Mouse (Mus musculus): ENCODE data around the gene Notum. TPM values are rescaled to one million over a fixed set of nuclear protein-coding genes. Genes with fewer than 3 reads are reported as not detected.
A peak's percentile ranks its signal among the peaks of the same experiment; 100 is the strongest.

The Notum gene
- polyA plus RNA-seq, 1 experiment from 2014 or later, result 1.3 TPM

DNA sequence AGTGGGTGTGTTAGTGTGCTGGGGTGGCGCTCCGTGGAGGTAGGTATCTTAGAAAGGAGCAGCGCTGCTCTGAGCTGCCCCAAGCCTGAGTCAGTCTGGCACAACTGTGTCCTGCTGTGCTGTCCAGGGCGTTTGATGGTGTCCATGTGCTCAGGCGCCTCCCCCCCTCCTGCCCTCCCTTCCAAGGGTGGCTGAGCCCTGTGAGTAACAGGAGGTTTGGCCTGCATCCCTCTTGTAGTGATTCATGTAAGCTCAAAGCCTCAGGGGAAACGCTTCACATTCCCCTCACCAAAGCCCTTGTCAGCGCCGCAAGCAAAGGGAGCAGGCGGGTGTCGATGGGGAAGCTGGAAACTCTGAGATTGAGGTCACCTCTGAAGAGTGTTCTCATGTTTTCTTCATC lies 36.8 kb upstream of the Notum start:
- 72% methylated on average over 10 of the region's 10 CpGs for WGBS

DNA sequence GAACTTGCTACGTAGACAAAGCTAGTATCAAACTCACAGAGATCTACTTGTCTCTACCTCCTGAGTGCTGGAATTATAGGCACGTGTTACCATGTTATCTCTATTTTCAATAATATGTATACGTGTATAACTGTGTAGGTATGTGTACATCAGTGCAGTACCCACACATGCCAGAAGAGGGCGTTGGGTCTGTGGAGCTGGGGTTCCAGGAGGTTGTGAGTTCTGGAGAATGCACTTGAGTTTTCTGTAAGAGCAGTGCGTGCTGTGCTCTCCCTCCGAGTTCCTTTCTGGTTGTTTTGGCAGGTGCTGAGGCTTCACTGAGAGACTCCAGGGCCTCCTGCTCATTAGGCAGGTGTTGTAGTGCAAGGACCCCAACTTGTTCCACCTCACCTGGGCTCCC lies 35.6 kb upstream of the Notum start:
- no peak overlapping the region for H3K27ac ChIP-seq (replicated peaks; ENCODE audit: low read depth, low read length)
- no peak overlapping the region for H3K4me2 ChIP-seq (ENCODE audit: low read length)
- H3K9ac ChIP-seq (replicated peaks; ENCODE audit: low read length), result no peak overlapping the region
- ATAC-seq (ENCODE audit: low FRiP score, low TSS enrichment), result no peak
- peaks cover 38% of the 10 kb centered on the region for H3K36me3 ChIP-seq (ENCODE audit: control insufficient read depth, insufficient read depth, low read length)
- 95% methylated on average over 6 of the region's 6 CpGs for WGBS
- peaks cover 7% of the 10 kb centered on the region for H3K4me1 ChIP-seq (ENCODE audit: control insufficient read depth, insufficient read depth, low read length)
- H3K4me3 ChIP-seq (replicated peaks; ENCODE audit: low read depth, low read length), result no peak overlapping the region
- no peaks in the 10 kb centered on the region for H3K27me3 ChIP-seq (ENCODE audit: control insufficient read depth, insufficient read depth, low read length)
- no peaks in the 10 kb centered on the region for H3K9me3 ChIP-seq (ENCODE audit: control insufficient read depth, low read length)
- DNase-seq, result no peak

More for the DNA sequence above, 36.8 kb upstream of the Notum start:
- Histone ChIP-seq H3K27me3 (ENCODE audit: control insufficient read depth, insufficient read depth, low read length) (no peaks in the 10 kb centered on the region), H3K4me1 (ENCODE audit: control insufficient read depth, insufficient read depth, low read length) (peaks cover 7% of the 10 kb centered on the region), H3K4me2 (ENCODE audit: low read length) (no peak overlapping the region), H3K27ac (replicated peaks; ENCODE audit: low read depth, low read length) (no peak overlapping the region), H3K36me3 (ENCODE audit: control insufficient read depth, insufficient read depth, low read length) (peaks cover 39% of the 10 kb centered on the region), H3K4me3 (replicated peaks; ENCODE audit: low read depth, low read length) (no peak overlapping the region), H3K9ac (replicated peaks; ENCODE audit: low read length) (no peak overlapping the region), H3K9me3 (ENCODE audit: control insufficient read depth, low read length) (no peaks in the 10 kb centered on the region)
- no peak for DNase-seq
- ATAC-seq (ENCODE audit: low FRiP score, low TSS enrichment), result no peak

DNA sequence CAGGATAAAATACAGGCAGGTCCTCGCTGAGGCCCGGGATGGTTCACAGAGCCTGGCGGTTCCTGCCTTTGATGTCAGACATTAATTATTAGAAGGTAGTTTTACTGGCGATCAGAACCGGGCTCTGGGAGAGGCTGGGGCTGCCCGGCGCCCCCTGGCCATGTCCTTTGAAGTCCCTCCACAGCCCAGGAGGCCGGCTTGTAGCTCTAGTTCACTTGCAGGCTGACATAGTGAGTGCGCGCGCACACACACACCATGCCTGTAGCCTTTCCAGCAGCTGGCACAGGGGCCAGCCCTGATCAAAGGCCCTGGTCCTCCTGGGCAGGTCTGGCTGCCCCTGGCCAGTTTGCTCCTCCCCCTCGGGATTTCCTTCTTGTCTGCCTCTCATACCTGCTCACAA lies 34.7 kb upstream of the Notum start:
- Histone ChIP-seq H3K27me3 (ENCODE audit: control insufficient read depth, insufficient read depth, low read length) (no peaks in the 10 kb centered on the region), H3K4me3 (replicated peaks; ENCODE audit: low read depth, low read length) (no peak overlapping the region), H3K9ac (replicated peaks; ENCODE audit: low read length) (no peak overlapping the region), H3K27ac (replicated peaks; ENCODE audit: low read depth, low read length) (peak overlapping the region; percentile 61), H3K4me2 (ENCODE audit: low read length) (no peak overlapping the region), H3K4me1 (ENCODE audit: control insufficient read depth, insufficient read depth, low read length) (peaks cover 7% of the 10 kb centered on the region), H3K9me3 (ENCODE audit: control insufficient read depth, low read length) (no peaks in the 10 kb centered on the region), H3K36me3 (ENCODE audit: control insufficient read depth, insufficient read depth, low read length) (peaks cover 35% of the 10 kb centered on the region)
- ATAC-seq (ENCODE audit: low FRiP score, low TSS enrichment) (peak; percentile 55; the same call in 1 of the 2 replicates), DNase-seq (peak; percentile 60)
- 36% methylated on average over 12 of the region's 12 CpGs for WGBS

DNA sequence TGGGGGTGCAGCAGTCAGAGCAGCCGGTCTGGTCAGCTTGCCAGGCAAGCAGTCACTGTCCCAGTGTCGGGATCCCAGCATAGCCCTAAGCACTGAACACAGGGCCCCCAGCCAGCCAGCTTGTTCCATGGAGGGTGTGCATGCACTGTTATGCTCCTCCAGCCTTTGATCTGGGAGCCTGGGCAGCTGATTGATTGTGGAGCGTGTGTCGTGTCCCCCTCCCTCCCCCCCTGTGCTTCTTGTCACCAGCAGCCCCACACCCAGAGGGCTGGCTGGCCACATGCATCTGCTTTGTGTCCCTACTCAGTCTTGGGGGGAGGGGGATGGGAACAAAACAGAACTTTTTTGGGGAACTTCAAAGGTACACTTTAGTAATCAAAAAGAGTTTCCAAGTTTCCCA lies 34.2 kb upstream of the Notum start:
- no peaks in the 10 kb centered on the region for H3K27me3 ChIP-seq (ENCODE audit: control insufficient read depth, insufficient read depth, low read length)
- peak; percentile 57; the same call in 1 of the 2 replicates for ATAC-seq (ENCODE audit: low FRiP score, low TSS enrichment)
- H3K9me3 ChIP-seq (ENCODE audit: control insufficient read depth, low read length), result no peaks in the 10 kb centered on the region
- WGBS, result 17% methylated on average over 4 of the region's 4 CpGs
- peak overlapping the region; percentile 71 for H3K27ac ChIP-seq (replicated peaks; ENCODE audit: low read depth, low read length)
- H3K4me2 ChIP-seq (ENCODE audit: low read length), result no peak overlapping the region
- H3K4me3 ChIP-seq (replicated peaks; ENCODE audit: low read depth, low read length), result no peak overlapping the region
- peak; percentile 56 for DNase-seq
- H3K36me3 ChIP-seq (ENCODE audit: control insufficient read depth, insufficient read depth, low read length), result peaks cover 37% of the 10 kb centered on the region
- H3K4me1 ChIP-seq (ENCODE audit: control insufficient read depth, insufficient read depth, low read length), result peaks cover 7% of the 10 kb centered on the region
- H3K9ac ChIP-seq (replicated peaks; ENCODE audit: low read length), result no peak overlapping the region; the same call in 1 of the 2 replicates

DNA sequence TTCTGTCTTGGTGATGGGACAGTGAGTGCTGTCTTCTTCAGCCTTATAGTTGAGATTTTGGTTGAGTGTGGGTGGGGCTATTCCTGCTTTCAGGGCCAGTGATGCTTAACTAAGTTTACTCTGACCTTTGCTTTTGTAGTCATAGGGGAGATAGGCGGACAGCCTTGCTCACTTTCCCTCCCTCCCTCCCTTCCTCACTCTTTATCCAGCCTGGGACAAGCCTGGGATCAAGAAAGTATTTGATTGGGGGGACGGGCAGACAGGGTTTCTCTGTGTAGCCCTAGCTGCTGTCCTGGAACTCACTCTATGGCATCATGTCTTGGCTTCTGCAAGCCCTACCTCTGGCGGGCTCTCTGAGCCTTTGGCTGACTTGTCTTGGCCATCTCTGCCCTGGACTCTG lies 32.5 kb upstream of the Notum start:
- Histone ChIP-seq H3K9me3 (ENCODE audit: control insufficient read depth, low read length) (no peaks in the 10 kb centered on the region), H3K9ac (replicated peaks; ENCODE audit: low read length) (no peak overlapping the region), H3K4me3 (replicated peaks; ENCODE audit: low read depth, low read length) (no peak overlapping the region), H3K4me1 (ENCODE audit: control insufficient read depth, insufficient read depth, low read length) (peaks cover 7% of the 10 kb centered on the region), H3K4me2 (ENCODE audit: low read length) (no peak overlapping the region), H3K36me3 (ENCODE audit: control insufficient read depth, insufficient read depth, low read length) (peaks cover 49% of the 10 kb centered on the region), H3K27ac (replicated peaks; ENCODE audit: low read depth, low read length) (no peak overlapping the region), H3K27me3 (ENCODE audit: control insufficient read depth, insufficient read depth, low read length) (no peaks in the 10 kb centered on the region)
- DNase-seq (no peak), ATAC-seq (ENCODE audit: low FRiP score, low TSS enrichment) (no peak)
- 41% methylated on average over 3 of the region's 3 CpGs for WGBS

DNA sequence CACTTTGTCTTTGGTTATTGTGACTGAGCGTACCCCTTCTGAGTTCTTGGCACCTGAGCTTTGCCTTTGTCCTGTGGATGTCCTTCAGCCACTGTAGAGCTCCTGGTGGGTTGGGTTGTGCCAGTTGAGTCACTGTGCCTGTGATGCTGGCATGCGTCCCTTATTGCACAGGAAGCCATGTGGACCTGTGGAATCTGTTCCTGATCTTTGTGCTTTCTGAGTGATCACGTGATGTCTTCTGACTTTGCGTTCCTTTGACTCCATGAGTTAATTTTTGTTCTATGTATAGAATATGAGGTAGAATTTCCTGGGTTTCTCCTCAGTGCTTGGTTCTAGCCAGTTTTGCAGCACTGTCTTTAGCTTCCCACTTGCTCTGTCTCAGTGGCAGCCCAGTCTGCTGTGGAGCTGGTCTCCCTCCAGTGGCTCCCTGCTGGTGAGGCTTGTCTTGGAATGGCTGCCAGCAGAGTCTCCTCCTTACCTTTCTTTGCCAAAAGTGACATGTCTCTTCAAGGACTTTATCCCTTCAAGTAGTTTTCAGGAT lies 31.6 kb upstream of the Notum start:
- H3K27me3 ChIP-seq (ENCODE audit: control insufficient read depth, insufficient read depth, low read length), result no peaks in the 10 kb centered on the region
- no peaks in the 10 kb centered on the region for H3K9me3 ChIP-seq (ENCODE audit: control insufficient read depth, low read length)
- 96% methylated on average over 4 of the region's 4 CpGs for WGBS
- no peak for ATAC-seq (ENCODE audit: low FRiP score, low TSS enrichment)
- no peak overlapping the region for H3K4me3 ChIP-seq (replicated peaks; ENCODE audit: low read depth, low read length)
- peaks cover 7% of the 10 kb centered on the region for H3K4me1 ChIP-seq (ENCODE audit: control insufficient read depth, insufficient read depth, low read length)
- no peak overlapping the region for H3K27ac ChIP-seq (replicated peaks; ENCODE audit: low read depth, low read length)
- no peak overlapping the region for H3K9ac ChIP-seq (replicated peaks; ENCODE audit: low read length)
- no peak overlapping the region for H3K4me2 ChIP-seq (ENCODE audit: low read length)
- H3K36me3 ChIP-seq (ENCODE audit: control insufficient read depth, insufficient read depth, low read length), result peaks cover 56% of the 10 kb centered on the region
- no peak for DNase-seq

DNA sequence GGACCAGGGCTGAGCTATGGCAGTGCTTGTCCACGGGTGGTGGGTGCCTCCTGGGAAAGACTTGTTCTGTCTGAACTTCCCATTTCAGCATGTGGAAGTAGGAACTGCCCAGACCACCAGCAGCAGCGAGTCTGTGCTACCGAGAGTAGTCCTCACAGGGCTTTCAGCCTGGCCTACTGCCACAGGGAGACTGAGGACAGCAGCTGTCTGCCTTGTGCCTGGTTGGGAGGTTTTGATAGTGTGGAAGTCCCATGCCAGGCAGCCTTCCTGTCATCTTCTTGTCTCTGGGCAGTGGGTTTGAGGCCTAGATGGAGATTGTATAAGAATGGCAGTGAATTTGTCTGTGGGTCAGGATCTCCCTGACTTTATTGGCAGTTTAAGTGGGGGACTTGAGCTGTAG lies 28.4 kb upstream of the Notum start:
- DNase-seq (no peak), ATAC-seq (ENCODE audit: low FRiP score, low TSS enrichment) (no peak)
- Histone ChIP-seq H3K27me3 (ENCODE audit: control insufficient read depth, insufficient read depth, low read length) (no peaks in the 10 kb centered on the region), H3K9me3 (ENCODE audit: control insufficient read depth, low read length) (no peaks in the 10 kb centered on the region), H3K27ac (replicated peaks; ENCODE audit: low read depth, low read length) (no peak overlapping the region), H3K4me3 (replicated peaks; ENCODE audit: low read depth, low read length) (no peak overlapping the region), H3K4me1 (ENCODE audit: control insufficient read depth, insufficient read depth, low read length) (no peaks in the 10 kb centered on the region), H3K36me3 (ENCODE audit: control insufficient read depth, insufficient read depth, low read length) (peaks cover 68% of the 10 kb centered on the region), H3K4me2 (ENCODE audit: low read length) (no peak overlapping the region), H3K9ac (replicated peaks; ENCODE audit: low read length) (no peak overlapping the region)
- WGBS, result 82% methylated on average over 3 of the region's 3 CpGs

DNA sequence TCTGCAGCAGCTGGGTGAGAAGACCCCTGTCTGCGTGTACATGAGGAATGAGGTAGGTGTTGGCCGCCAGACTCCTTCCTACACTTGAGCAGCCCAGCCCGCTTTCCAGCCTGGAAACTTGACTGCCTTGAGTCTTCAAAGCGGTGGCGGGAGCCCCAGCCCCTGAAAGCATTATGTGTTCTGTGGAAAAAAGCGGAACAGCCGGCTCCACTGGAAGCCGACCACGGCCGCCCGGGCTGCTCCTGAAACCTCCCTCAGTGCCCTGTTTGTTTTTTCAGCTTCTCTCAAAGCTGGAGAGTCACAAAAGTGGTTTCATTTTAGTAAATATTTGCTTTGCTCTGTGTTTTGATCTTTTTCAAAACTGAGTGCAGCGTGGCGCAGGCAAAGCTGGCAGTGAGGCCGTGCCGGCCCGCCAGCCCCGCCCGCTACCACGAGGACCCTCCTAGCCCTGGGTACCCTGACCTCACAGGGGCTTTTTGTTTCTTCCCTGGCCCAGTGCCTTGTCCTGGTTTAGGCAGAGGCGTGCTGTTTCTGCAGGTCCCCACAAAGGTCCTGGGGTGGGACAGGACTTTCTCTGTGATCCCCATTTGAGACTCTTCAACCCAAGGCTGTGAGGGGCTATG lies 25.8 kb upstream of the Notum start:
- H3K4me1 ChIP-seq (ENCODE audit: control insufficient read depth, insufficient read depth, low read length), result no peaks in the 10 kb centered on the region
- DNase-seq (no peak), ATAC-seq (ENCODE audit: low FRiP score, low TSS enrichment) (no peak)
- H3K4me3 ChIP-seq (replicated peaks; ENCODE audit: low read depth, low read length), result no peak overlapping the region
- peaks cover 67% of the 10 kb centered on the region for H3K36me3 ChIP-seq (ENCODE audit: control insufficient read depth, insufficient read depth, low read length)
- no peaks in the 10 kb centered on the region for H3K9me3 ChIP-seq (ENCODE audit: control insufficient read depth, low read length)
- no peak overlapping the region for H3K27ac ChIP-seq (replicated peaks; ENCODE audit: low read depth, low read length)
- no peak overlapping the region for H3K4me2 ChIP-seq (ENCODE audit: low read length)
- no peaks in the 10 kb centered on the region for H3K27me3 ChIP-seq (ENCODE audit: control insufficient read depth, insufficient read depth, low read length)
- H3K9ac ChIP-seq (replicated peaks; ENCODE audit: low read length), result no peak overlapping the region
- 83% methylated on average over 20 of the region's 20 CpGs for WGBS

DNA sequence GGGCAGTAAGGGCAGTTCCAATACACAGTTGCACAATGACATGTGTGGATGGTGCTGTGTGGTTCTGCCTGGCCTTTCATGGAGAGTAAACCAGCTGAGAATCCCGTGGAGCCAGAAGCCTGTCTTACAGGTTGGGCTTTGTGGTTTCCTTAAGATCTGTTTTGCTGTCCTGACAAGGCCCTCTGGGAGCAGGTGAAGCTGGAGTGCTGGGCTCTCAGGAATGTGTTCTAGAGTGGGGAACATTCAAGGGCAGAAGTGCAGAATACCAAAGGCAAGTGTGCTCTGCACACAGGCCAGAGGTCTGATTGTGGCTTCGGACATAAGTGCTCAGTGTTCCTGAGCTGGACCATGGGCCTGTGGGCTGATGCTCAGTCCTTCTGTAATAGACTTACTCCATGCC lies 23.7 kb upstream of the Notum start:
- Histone ChIP-seq H3K4me3 (replicated peaks; ENCODE audit: low read depth, low read length) (no peak overlapping the region), H3K36me3 (ENCODE audit: control insufficient read depth, insufficient read depth, low read length) (peaks cover 73% of the 10 kb centered on the region), H3K9me3 (ENCODE audit: control insufficient read depth, low read length) (no peaks in the 10 kb centered on the region), H3K27ac (replicated peaks; ENCODE audit: low read depth, low read length) (no peak overlapping the region), H3K4me1 (ENCODE audit: control insufficient read depth, insufficient read depth, low read length) (no peaks in the 10 kb centered on the region), H3K27me3 (ENCODE audit: control insufficient read depth, insufficient read depth, low read length) (no peaks in the 10 kb centered on the region), H3K4me2 (ENCODE audit: low read length) (no peak overlapping the region), H3K9ac (replicated peaks; ENCODE audit: low read length) (no peak overlapping the region)
- DNase-seq, result no peak
- 90% methylated on average over 2 of the region's 2 CpGs for WGBS
- ATAC-seq (ENCODE audit: low FRiP score, low TSS enrichment), result no peak

Measured in midbrain, embryonic 14.5 days (tissue).